Mouse (Mus musculus): ENCODE results near the gene Dhx30. TPM values are rescaled to one million over a fixed set of nuclear protein-coding genes. Genes with fewer than 3 reads are reported as not detected.

Dhx30 gene
- polyA plus RNA-seq, 1 experiment from 2014 or later = 102 TPM

- H3K9ac ChIP-seq (ENCODE audit: low read length) = no peak overlapping the region
- no peak overlapping the region for H3K4me3 ChIP-seq (replicated peaks; ENCODE audit: low read length)
- H3K9me3 ChIP-seq (replicated peaks; ENCODE audit: control insufficient read depth, low read length) = no peaks in the 10 kb centered on the region
- 93% methylated on average over 1 of the region's 1 CpGs for WGBS
- H3K4me1 ChIP-seq (ENCODE audit: control insufficient read depth, insufficient read depth, low read length) = peaks cover 5% of the 10 kb centered on the region; the same call in 1 of the 2 replicates
- no peaks in the 10 kb centered on the region for H3K27me3 ChIP-seq (ENCODE audit: control insufficient read depth, insufficient read depth, low read length)
- H3K36me3 ChIP-seq (ENCODE audit: control insufficient read depth, insufficient read depth, low read length) = no peaks in the 10 kb centered on the region
- H3K27ac ChIP-seq (ENCODE audit: low read length) = no peak overlapping the region
- no peak overlapping the region for H3K4me2 ChIP-seq (ENCODE audit: low read depth, low read length)
- ATAC-seq (ENCODE audit: insufficient read depth, low FRiP score) = no peak
These were observed 60.4 kb downstream of the Dhx30 start for GRCm38 (mm10) chr9:110057200-110057599.

- 67% methylated on average over 3 of the region's 3 CpGs for WGBS
- ATAC-seq (ENCODE audit: insufficient read depth, low FRiP score) = no peak
- Histone ChIP-seq H3K27me3 (ENCODE audit: control insufficient read depth, insufficient read depth, low read length) (no peaks in the 10 kb centered on the region), H3K27ac (ENCODE audit: low read length) (no peak overlapping the region), H3K4me1 (ENCODE audit: control insufficient read depth, insufficient read depth, low read length) (peaks cover 5% of the 10 kb centered on the region; the same call in 1 of the 2 replicates), H3K36me3 (ENCODE audit: control insufficient read depth, insufficient read depth, low read length) (no peaks in the 10 kb centered on the region), H3K9me3 (replicated peaks; ENCODE audit: control insufficient read depth, low read length) (no peaks in the 10 kb centered on the region), H3K4me2 (ENCODE audit: low read depth, low read length) (no peak overlapping the region), H3K9ac (ENCODE audit: low read length) (no peak overlapping the region), H3K4me3 (replicated peaks; ENCODE audit: low read length) (no peak overlapping the region)
These were observed 62.8 kb downstream of the Dhx30 start for GRCm38 (mm10) chr9:110054781-110055180.

GRCm38 (mm10) chr9:110054080-110054421 lies 63.6 kb downstream of the Dhx30 start:
- H3K9ac ChIP-seq (ENCODE audit: low read length) = no peak overlapping the region
- no peak overlapping the region for H3K27ac ChIP-seq (ENCODE audit: low read length)
- ATAC-seq (ENCODE audit: insufficient read depth, low FRiP score) = no peak
- H3K36me3 ChIP-seq (ENCODE audit: control insufficient read depth, insufficient read depth, low read length) = no peaks in the 10 kb centered on the region
- H3K27me3 ChIP-seq (ENCODE audit: control insufficient read depth, insufficient read depth, low read length) = no peaks in the 10 kb centered on the region
- H3K9me3 ChIP-seq (replicated peaks; ENCODE audit: control insufficient read depth, low read length) = no peaks in the 10 kb centered on the region
- WGBS = 84% methylated on average over 2 of the region's 2 CpGs
- H3K4me2 ChIP-seq (ENCODE audit: low read depth, low read length) = no peak overlapping the region
- H3K4me1 ChIP-seq (ENCODE audit: control insufficient read depth, insufficient read depth, low read length) = peaks cover 5% of the 10 kb centered on the region; the same call in 1 of the 2 replicates
- H3K4me3 ChIP-seq (replicated peaks; ENCODE audit: low read length) = no peak overlapping the region

- Histone ChIP-seq H3K27ac (ENCODE audit: low read length) (no peak overlapping the region), H3K4me2 (ENCODE audit: low read depth, low read length) (no peak overlapping the region), H3K36me3 (ENCODE audit: control insufficient read depth, insufficient read depth, low read length) (no peaks in the 10 kb centered on the region), H3K27me3 (ENCODE audit: control insufficient read depth, insufficient read depth, low read length) (no peaks in the 10 kb centered on the region), H3K4me1 (ENCODE audit: control insufficient read depth, insufficient read depth, low read length) (peaks cover 5% of the 10 kb centered on the region; the same call in 1 of the 2 replicates), H3K4me3 (replicated peaks; ENCODE audit: low read length) (no peak overlapping the region), H3K9ac (ENCODE audit: low read length) (no peak overlapping the region), H3K9me3 (replicated peaks; ENCODE audit: control insufficient read depth, low read length) (no peaks in the 10 kb centered on the region)
- WGBS = 54% methylated on average over 8 of the region's 8 CpGs
- no peak for ATAC-seq (ENCODE audit: insufficient read depth, low FRiP score)
These were observed 64.1 kb downstream of the Dhx30 start for GRCm38 (mm10) chr9:110053305-110054079.

DNA sequence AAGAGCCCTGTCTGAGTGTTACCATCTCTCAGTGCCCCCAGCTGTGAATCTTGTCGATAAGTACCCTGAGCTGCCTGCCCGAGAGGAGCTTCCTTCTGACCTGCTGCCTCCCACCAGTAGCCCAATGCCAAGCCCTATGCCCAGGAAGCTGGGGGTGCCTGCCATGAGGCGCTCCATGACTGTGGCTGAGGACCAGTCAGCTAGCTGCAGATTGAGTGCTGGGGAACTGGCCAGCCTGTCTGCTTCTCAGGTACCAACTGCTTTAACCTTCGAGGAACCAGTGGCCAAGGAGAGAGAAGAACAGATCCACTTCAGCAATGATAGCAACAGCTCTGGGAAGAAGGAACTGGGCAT lies 64.7 kb downstream of the Dhx30 start:
- H3K4me3 ChIP-seq (replicated peaks; ENCODE audit: low read length) = no peak overlapping the region
- WGBS = 73% methylated on average over 4 of the region's 4 CpGs
- no peaks in the 10 kb centered on the region for H3K27me3 ChIP-seq (ENCODE audit: control insufficient read depth, insufficient read depth, low read length)
- peaks cover 5% of the 10 kb centered on the region; the same call in 1 of the 2 replicates for H3K4me1 ChIP-seq (ENCODE audit: control insufficient read depth, insufficient read depth, low read length)
- no peaks in the 10 kb centered on the region for H3K9me3 ChIP-seq (replicated peaks; ENCODE audit: control insufficient read depth, low read length)
- no peak overlapping the region for H3K27ac ChIP-seq (ENCODE audit: low read length)
- no peak for ATAC-seq (ENCODE audit: insufficient read depth, low FRiP score)
- H3K9ac ChIP-seq (ENCODE audit: low read length) = no peak overlapping the region
- no peaks in the 10 kb centered on the region for H3K36me3 ChIP-seq (ENCODE audit: control insufficient read depth, insufficient read depth, low read length)
- H3K4me2 ChIP-seq (ENCODE audit: low read depth, low read length) = no peak overlapping the region

GRCm38 (mm10) chr9:110051869-110052661 lies 65.6 kb downstream of the Dhx30 start:
- Histone ChIP-seq H3K9ac (ENCODE audit: low read length) (no peak overlapping the region), H3K4me3 (replicated peaks; ENCODE audit: low read length) (no peak overlapping the region), H3K9me3 (replicated peaks; ENCODE audit: control insufficient read depth, low read length) (no peaks in the 10 kb centered on the region), H3K4me2 (ENCODE audit: low read depth, low read length) (no peak overlapping the region), H3K36me3 (ENCODE audit: control insufficient read depth, insufficient read depth, low read length) (no peaks in the 10 kb centered on the region), H3K27me3 (ENCODE audit: control insufficient read depth, insufficient read depth, low read length) (no peaks in the 10 kb centered on the region), H3K27ac (ENCODE audit: low read length) (no peak overlapping the region), H3K4me1 (ENCODE audit: control insufficient read depth, insufficient read depth, low read length) (peaks cover 4% of the 10 kb centered on the region; the same call in 1 of the 2 replicates)
- 68% methylated on average over 23 of the region's 23 CpGs for WGBS
- ATAC-seq (ENCODE audit: insufficient read depth, low FRiP score) = no peak

DNA sequence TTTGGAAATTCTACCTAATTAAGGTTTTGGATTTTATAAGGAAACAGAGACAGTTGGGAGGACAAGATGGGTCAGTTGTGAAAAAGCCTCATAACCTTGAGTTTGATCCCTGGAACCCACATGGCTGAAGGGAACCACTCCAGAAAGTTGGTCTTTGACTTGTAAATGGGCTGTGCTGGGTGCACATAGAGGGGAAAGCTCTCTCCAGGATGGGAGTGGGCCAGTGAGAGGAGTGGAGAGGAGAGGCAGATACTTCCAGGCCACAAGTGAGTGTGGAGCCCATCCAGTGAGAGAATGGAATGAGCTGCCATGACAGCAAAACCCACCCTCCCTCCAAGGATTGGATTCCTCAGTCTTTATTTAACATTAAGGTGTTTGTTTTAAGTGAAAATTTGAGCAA lies 66.4 kb downstream of the Dhx30 start:
- no peaks in the 10 kb centered on the region for H3K27me3 ChIP-seq (ENCODE audit: control insufficient read depth, insufficient read depth, low read length)
- no peak overlapping the region for H3K4me3 ChIP-seq (replicated peaks; ENCODE audit: low read length)
- H3K4me2 ChIP-seq (ENCODE audit: low read depth, low read length) = no peak overlapping the region
- H3K27ac ChIP-seq (ENCODE audit: low read length) = no peak overlapping the region
- H3K4me1 ChIP-seq (ENCODE audit: control insufficient read depth, insufficient read depth, low read length) = no peaks in the 10 kb centered on the region
- no peaks in the 10 kb centered on the region for H3K36me3 ChIP-seq (ENCODE audit: control insufficient read depth, insufficient read depth, low read length)
- ATAC-seq (ENCODE audit: insufficient read depth, low FRiP score) = no peak
- no peak overlapping the region for H3K9ac ChIP-seq (ENCODE audit: low read length)
- H3K9me3 ChIP-seq (replicated peaks; ENCODE audit: control insufficient read depth, low read length) = no peaks in the 10 kb centered on the region

DNA sequence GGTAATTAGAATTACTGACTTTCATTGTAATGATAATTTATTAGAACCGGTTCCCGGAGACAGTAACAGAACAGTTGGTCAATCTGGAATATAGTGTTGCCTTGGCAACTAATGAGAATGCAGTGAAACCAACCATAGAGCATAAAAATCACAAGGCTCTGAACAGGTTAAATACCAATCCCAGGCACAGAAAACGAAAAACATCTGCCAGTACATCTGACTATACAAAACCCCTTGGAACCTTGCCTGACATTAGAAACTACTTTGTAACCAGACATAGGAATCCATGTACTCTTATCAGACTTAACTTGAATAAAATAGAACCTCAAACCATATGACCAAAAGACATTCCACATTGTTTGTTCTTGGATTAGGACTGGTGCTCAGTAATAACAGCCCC lies 69.8 kb downstream of the Dhx30 start:
- no peak overlapping the region for H3K27ac ChIP-seq (ENCODE audit: low read length)
- ATAC-seq (ENCODE audit: insufficient read depth, low FRiP score) = no peak
- no peak overlapping the region for H3K4me2 ChIP-seq (ENCODE audit: low read depth, low read length)
- no peaks in the 10 kb centered on the region for H3K9me3 ChIP-seq (replicated peaks; ENCODE audit: control insufficient read depth, low read length)
- H3K4me3 ChIP-seq (replicated peaks; ENCODE audit: low read length) = no peak overlapping the region
- H3K27me3 ChIP-seq (ENCODE audit: control insufficient read depth, insufficient read depth, low read length) = no peaks in the 10 kb centered on the region
- H3K36me3 ChIP-seq (ENCODE audit: control insufficient read depth, insufficient read depth, low read length) = no peaks in the 10 kb centered on the region
- no peak overlapping the region for H3K9ac ChIP-seq (ENCODE audit: low read length)
- WGBS = 58% methylated on average over 3 of the region's 3 CpGs
- H3K4me1 ChIP-seq (ENCODE audit: control insufficient read depth, insufficient read depth, low read length) = no peaks in the 10 kb centered on the region

- no peak overlapping the region for H3K27ac ChIP-seq (ENCODE audit: low read length)
- H3K4me3 ChIP-seq (replicated peaks; ENCODE audit: low read length) = no peak overlapping the region
- H3K4me1 ChIP-seq (ENCODE audit: control insufficient read depth, insufficient read depth, low read length) = no peaks in the 10 kb centered on the region
- no peaks in the 10 kb centered on the region for H3K36me3 ChIP-seq (ENCODE audit: control insufficient read depth, insufficient read depth, low read length)
- H3K9me3 ChIP-seq (replicated peaks; ENCODE audit: control insufficient read depth, low read length) = no peaks in the 10 kb centered on the region
- no peak overlapping the region for H3K9ac ChIP-seq (ENCODE audit: low read length)
- ATAC-seq (ENCODE audit: insufficient read depth, low FRiP score) = no peak
- H3K4me2 ChIP-seq (ENCODE audit: low read depth, low read length) = no peak overlapping the region
- H3K27me3 ChIP-seq (ENCODE audit: control insufficient read depth, insufficient read depth, low read length) = no peaks in the 10 kb centered on the region
These were observed 70.4 kb downstream of the Dhx30 start for GRCm38 (mm10) chr9:110047260-110047659.
